Mouse (Mus musculus): ENCODE data around the gene Ago3. TPM values are rescaled to one million over a fixed set of nuclear protein-coding genes. Genes with fewer than 3 reads are reported as not detected.
A peak's percentile ranks its signal among the peaks of the same experiment; 100 is the strongest.

Gene Ago3
- polyA plus RNA-seq (2012; rRNA removed), result 14.7 and 15.5 TPM in 2 replicates

- Histone ChIP-seq H3K27ac (ENCODE audit: control insufficient read depth, insufficient read depth, low read depth, low read length) (peak within 1 kb of the TSS; percentile 95), H3K4me1 (ENCODE audit: control insufficient read depth, insufficient read depth, low read length) (no peaks in the 10 kb centered on the region; the same call in 1 of the 2 replicates), H3K36me3 (ENCODE audit: control insufficient read depth, insufficient read depth, low read length) (no peaks in the 10 kb centered on the region), H3K27me3 (ENCODE audit: control insufficient read depth, insufficient read depth, low read length) (no peaks in the 10 kb centered on the region), H3K4me3 (ENCODE audit: control insufficient read depth, low read depth, low read length) (peak within 1 kb of the TSS; percentile 97)
- peak; percentile 71 for TF ChIP-seq POLR2A (IDR thresholded peaks at IDR 0.05; ENCODE audit: control insufficient read depth, low read depth, low read length)
- TF ChIP-seq CTCF (IDR thresholded peaks at IDR 0.05; ENCODE audit: control insufficient read depth, insufficient read depth, insufficient replicate concordance, low read depth, low read length), result no peak
Observed at GRCm38 (mm10) chr4:126429347-126430079, at the start of gene Ago3. Ago3 (minus strand) TSS chr4:126429556.

GRCm38 (mm10) chr4:126473031-126473430 is 43.7 kb upstream of the Ago3 start:
- no peak for TF ChIP-seq CTCF (IDR thresholded peaks at IDR 0.05; ENCODE audit: control insufficient read depth, insufficient read depth, insufficient replicate concordance, low read depth, low read length)
- Histone ChIP-seq H3K27ac (ENCODE audit: control insufficient read depth, insufficient read depth, low read depth, low read length) (no peak overlapping the region), H3K4me1 (ENCODE audit: control insufficient read depth, insufficient read depth, low read length) (peaks cover 5% of the 10 kb centered on the region), H3K4me3 (ENCODE audit: control insufficient read depth, low read depth, low read length) (no peak overlapping the region), H3K36me3 (ENCODE audit: control insufficient read depth, insufficient read depth, low read length) (no peaks in the 10 kb centered on the region), H3K27me3 (ENCODE audit: control insufficient read depth, insufficient read depth, low read length) (no peaks in the 10 kb centered on the region)

GRCm38 (mm10) chr4:126469334-126469733 is 40.0 kb upstream of the Ago3 start:
- H3K4me3 ChIP-seq (ENCODE audit: control insufficient read depth, low read depth, low read length), result no peak overlapping the region
- TF ChIP-seq CTCF (IDR thresholded peaks at IDR 0.05; ENCODE audit: control insufficient read depth, insufficient read depth, insufficient replicate concordance, low read depth, low read length) (no peak), POLR2A (IDR thresholded peaks at IDR 0.05; ENCODE audit: control insufficient read depth, low read depth, low read length) (no peak)
- H3K4me1 ChIP-seq (ENCODE audit: control insufficient read depth, insufficient read depth, low read length), result peaks cover 13% of the 10 kb centered on the region
- H3K27ac ChIP-seq (ENCODE audit: control insufficient read depth, insufficient read depth, low read depth, low read length), result no peak overlapping the region
- no peaks in the 10 kb centered on the region for H3K36me3 ChIP-seq (ENCODE audit: control insufficient read depth, insufficient read depth, low read length)
- H3K27me3 ChIP-seq (ENCODE audit: control insufficient read depth, insufficient read depth, low read length), result no peaks in the 10 kb centered on the region

- peak overlapping the region; percentile 81 for H3K4me3 ChIP-seq (ENCODE audit: control insufficient read depth, low read depth, low read length)
- H3K27me3 ChIP-seq (ENCODE audit: control insufficient read depth, insufficient read depth, low read length), result no peaks in the 10 kb centered on the region
- no peak overlapping the region for H3K27ac ChIP-seq (ENCODE audit: control insufficient read depth, insufficient read depth, low read depth, low read length)
- TF ChIP-seq CTCF (IDR thresholded peaks at IDR 0.05; ENCODE audit: control insufficient read depth, insufficient read depth, insufficient replicate concordance, low read depth, low read length), result 0 out of 2 replicates have a peak, but pooled peaks have one; percentile 11
- no peak for TF ChIP-seq POLR2A (IDR thresholded peaks at IDR 0.05; ENCODE audit: control insufficient read depth, low read depth, low read length)
- H3K4me1 ChIP-seq (ENCODE audit: control insufficient read depth, insufficient read depth, low read length), result peaks cover 13% of the 10 kb centered on the region
- H3K36me3 ChIP-seq (ENCODE audit: control insufficient read depth, insufficient read depth, low read length), result no peaks in the 10 kb centered on the region
Observed at GRCm38 (mm10) chr4:126468925-126469324, 39.6 kb upstream of the Ago3 start.

GRCm38 (mm10) chr4:126468285-126468901 is 39.0 kb upstream of the Ago3 start, which contains the start of gene Ago1:
Ago1 (minus strand) TSS chr4:126468583.
- Histone ChIP-seq H3K4me1 (ENCODE audit: control insufficient read depth, insufficient read depth, low read length) (peaks cover 13% of the 10 kb centered on the region), H3K27me3 (ENCODE audit: control insufficient read depth, insufficient read depth, low read length) (no peaks in the 10 kb centered on the region), H3K27ac (ENCODE audit: control insufficient read depth, insufficient read depth, low read depth, low read length) (no peak within 1 kb of the TSS), H3K36me3 (ENCODE audit: control insufficient read depth, insufficient read depth, low read length) (no peaks in the 10 kb centered on the region), H3K4me3 (ENCODE audit: control insufficient read depth, low read depth, low read length) (peak within 1 kb of the TSS; percentile 81)
- TF ChIP-seq CTCF (IDR thresholded peaks at IDR 0.05; ENCODE audit: control insufficient read depth, insufficient read depth, insufficient replicate concordance, low read depth, low read length), result peak; percentile 88
- TF ChIP-seq POLR2A (IDR thresholded peaks at IDR 0.05; ENCODE audit: control insufficient read depth, low read depth, low read length), result peak; percentile 50; the same call in 1 of the 2 replicates

- Histone ChIP-seq H3K27ac (ENCODE audit: control insufficient read depth, insufficient read depth, low read depth, low read length) (no peak overlapping the region), H3K4me1 (ENCODE audit: control insufficient read depth, insufficient read depth, low read length) (peaks cover 13% of the 10 kb centered on the region), H3K36me3 (ENCODE audit: control insufficient read depth, insufficient read depth, low read length) (no peaks in the 10 kb centered on the region), H3K27me3 (ENCODE audit: control insufficient read depth, insufficient read depth, low read length) (no peaks in the 10 kb centered on the region), H3K4me3 (ENCODE audit: control insufficient read depth, low read depth, low read length) (peak overlapping the region; percentile 81)
- no peak for TF ChIP-seq POLR2A (IDR thresholded peaks at IDR 0.05; ENCODE audit: control insufficient read depth, low read depth, low read length)
- TF ChIP-seq CTCF (IDR thresholded peaks at IDR 0.05; ENCODE audit: control insufficient read depth, insufficient read depth, insufficient replicate concordance, low read depth, low read length), result no peak
Observed at GRCm38 (mm10) chr4:126467721-126468284, 38.4 kb upstream of the Ago3 start.

- no peaks in the 10 kb centered on the region for H3K27me3 ChIP-seq (ENCODE audit: control insufficient read depth, insufficient read depth, low read length)
- H3K36me3 ChIP-seq (ENCODE audit: control insufficient read depth, insufficient read depth, low read length), result no peaks in the 10 kb centered on the region
- peaks cover 13% of the 10 kb centered on the region for H3K4me1 ChIP-seq (ENCODE audit: control insufficient read depth, insufficient read depth, low read length)
- H3K27ac ChIP-seq (ENCODE audit: control insufficient read depth, insufficient read depth, low read depth, low read length), result no peak overlapping the region
- H3K4me3 ChIP-seq (ENCODE audit: control insufficient read depth, low read depth, low read length), result no peak overlapping the region
- TF ChIP-seq CTCF (IDR thresholded peaks at IDR 0.05; ENCODE audit: control insufficient read depth, insufficient read depth, insufficient replicate concordance, low read depth, low read length) (no peak), POLR2A (IDR thresholded peaks at IDR 0.05; ENCODE audit: control insufficient read depth, low read depth, low read length) (no peak)
Observed at GRCm38 (mm10) chr4:126466251-126466750, 36.9 kb upstream of the Ago3 start.
